In genomic region chr3:137293174-137293591, GRCm38 (mm10) we compare ENCODE assay signal across 9 mouse cellular contexts. TPM values are rescaled to one million over a fixed set of nuclear protein-coding genes. Genes with fewer than 3 reads are reported as not detected.
A peak's percentile ranks its signal among the peaks of the same experiment; 100 is the strongest.
DNase-seq lines count a peak whose midpoint lies in the region; ATAC-seq and TF ChIP-seq lines count a peak whose summit lies in the region.
"Had no signal": no experiment of that assay in that cellular context is flagged by ENCODE, and none has a peak within 500 bp of the region (broad histone marks: within the 10 kb centered on the region; RNA-seq: fewer than 3 reads in every experiment).

No protein-coding gene starts in this region.

- DNase-seq in cerebellum, postnatal 10 days: peak; percentile 24 to 33
- peak; percentile 89 for DNase-seq in Patski (ENCODE audit: low read depth, low spot score)
- DNase-seq in heart, postnatal 14 days: peak; percentile 10 to 31
- DNase-seq in forebrain, embryonic 11.5 days (ENCODE audit: low spot score): no peak
- no peak for DNase-seq in urinary bladder, adult 18-20 months (ENCODE audit: low spot score in 2 of 2)
- no peak for DNase-seq in adrenal gland, postnatal 25 days

- H3K9ac ChIP-seq in liver, embryonic 16.5 days (ENCODE audit: low read depth, low read length): no peak overlapping the region
- no peak overlapping the region for H3K9ac ChIP-seq in forebrain, embryonic 11.5 days (ENCODE audit: low read length)
- H3K9ac ChIP-seq: liver, embryonic 15.5 days had no signal

- H3K9me3 ChIP-seq in liver, embryonic 16.5 days (replicated peaks; ENCODE audit: control insufficient read depth, low read length): no peaks in the 10 kb centered on the region
- H3K9me3 ChIP-seq in forebrain, embryonic 11.5 days (ENCODE audit: control insufficient read depth, low read length): no peaks in the 10 kb centered on the region
- H3K9me3 ChIP-seq: liver, embryonic 15.5 days had no signal

- no peak for TF ChIP-seq CTCF in Patski (IDR thresholded peaks at IDR 0.05)

- ATAC-seq in cerebellum, adult (ENCODE audit: insufficient number of reproducible peaks, low FRiP score, low TSS enrichment): no peak
- ATAC-seq in Patski: peak; percentile 66
- ATAC-seq in liver, embryonic 16.5 days (ENCODE audit: low read depth): peak; percentile 47
- ATAC-seq in forebrain, embryonic 11.5 days (replicated peaks; ENCODE audit: low FRiP score): no peak

- CTCF ChIA-PET in Patski (lab: Charles Lee): interaction anchor here (1.3 kb wide), 1 partner anchor 12 kb away, joined by 3 read pairs; no protein-coding TSS in a partner anchor

- in situ Hi-C loops in Patski (cut with MboI; ENCODE audit: low pct_unique_long_range_greater_than_20kb): loop anchor here (5.0 to 10.0 kb wide), 4 partner anchors 259 to 1411 kb away; partner anchors contain the start of gene Ppp3ca

- H3K4me3 ChIP-seq in liver, embryonic 16.5 days (ENCODE audit: low read depth, low read length): no peak overlapping the region
- no peak overlapping the region for H3K4me3 ChIP-seq in forebrain, embryonic 11.5 days (ENCODE audit: low read depth, low read length)
- H3K4me3 ChIP-seq: liver, embryonic 15.5 days had no signal

- WGBS in liver, embryonic 16.5 days (ENCODE audit: insufficient replicate concordance): 10% methylated on average over 6 of the region's 6 CpGs
- WGBS in forebrain, embryonic 11.5 days: 88% methylated on average over 6 of the region's 6 CpGs

- no peaks in the 10 kb centered on the region for H3K36me3 ChIP-seq in liver, embryonic 16.5 days (ENCODE audit: control insufficient read depth, insufficient read depth)
- no peaks in the 10 kb centered on the region for H3K36me3 ChIP-seq in forebrain, embryonic 11.5 days (ENCODE audit: control insufficient read depth, insufficient read depth, low read length)
- H3K36me3 ChIP-seq: liver, embryonic 15.5 days had no signal

- POLR2A ChIA-PET in Patski (lab: Charles Lee): no interaction called here

- intact Hi-C loops in heart, postnatal 14 days (cut with DNase I): no loop called here

- no peaks in the 10 kb centered on the region for H3K27me3 ChIP-seq in Patski
- H3K27me3 ChIP-seq in liver, embryonic 16.5 days (ENCODE audit: control insufficient read depth, insufficient read depth, low read depth, low read length): no peaks in the 10 kb centered on the region
- no peaks in the 10 kb centered on the region for H3K27me3 ChIP-seq in forebrain, embryonic 11.5 days (ENCODE audit: control insufficient read depth, insufficient read depth, low read length)
- H3K27me3 ChIP-seq: liver, embryonic 15.5 days had no signal

- no peaks in the 10 kb centered on the region for H3K4me1 ChIP-seq in liver, embryonic 16.5 days (ENCODE audit: control insufficient read depth, low read depth, low read length)
- no peaks in the 10 kb centered on the region for H3K4me1 ChIP-seq in forebrain, embryonic 11.5 days (replicated peaks; ENCODE audit: control insufficient read depth, insufficient read depth, low read length)
- H3K4me1 ChIP-seq: liver, embryonic 15.5 days had no signal

- H3K4me2 ChIP-seq in liver, embryonic 16.5 days (ENCODE audit: low read depth, low read length): 0 out of 2 replicates have a peak overlapping the region, but pooled peaks have one; percentile 2
- H3K4me2 ChIP-seq in forebrain, embryonic 11.5 days (ENCODE audit: low read depth, low read length, severe bottlenecking): no peak overlapping the region
- H3K4me2 ChIP-seq: liver, embryonic 15.5 days had no signal

- no peak overlapping the region for H3K27ac ChIP-seq in liver, embryonic 16.5 days (ENCODE audit: low read length)
- no peak overlapping the region for H3K27ac ChIP-seq in forebrain, embryonic 11.5 days (ENCODE audit: low read depth, low read length)
- H3K27ac ChIP-seq: liver, embryonic 15.5 days had no signal

RNA-seq across cellular contexts. Expression of gene Emcn, which starts 47.7 kb away (rescaled TPM):
- polyA plus RNA-seq in Patski (2021): not detected
- 10 to 100 TPM; 56.2 to 56.3 TPM for total RNA-seq in heart, postnatal 14 days (2021)
- 2.6 and 2.8 TPM in 2 replicates for polyA plus RNA-seq in liver, embryonic 16.5 days (2015; fragmentation: Nextera tagmentation; extraction: Ambion mirVana)
- polyA plus RNA-seq in forebrain, embryonic 11.5 days (2014; fragmentation: Nextera tagmentation; extraction: Ambion mirVana): 19.7 and 23.1 TPM in 2 replicates
- total RNA-seq in adrenal gland, postnatal 25 days (2021): 90.6 and 116 TPM in 2 replicates

Comparison
In these comparisons a context has a peak if more than half of its experiments do, and no peak if none do; other contexts are left out.
1. DNase-seq: peak in cerebellum, postnatal 10 days (2 of 2), Patski (single experiment) and heart, postnatal 14 days (2 of 2); none in forebrain, embryonic 11.5 days (single experiment), urinary bladder, adult 18-20 months (0 of 2) and adrenal gland, postnatal 25 days (single experiment).
2. ATAC-seq: peak in Patski (single experiment) and liver, embryonic 16.5 days (single experiment); none in cerebellum, adult (single experiment) and forebrain, embryonic 11.5 days (single experiment).